Mouse (Mus musculus): ENCODE measurements around the gene Kctd20.

The Kctd20 gene

GRCm38 (mm10) chr17:28951831-28952799 lies at the start of gene Kctd20:
Gene Kctd20 (plus strand): TSS chr17:28951950.
- in situ Hi-C loops (cut with MboI): no loop called here

- in situ Hi-C loops (cut with MboI): no loop called here
Observed at GRCm38 (mm10) chr17:28904546-28905376, 47.0 kb upstream of the Kctd20 start.

- in situ Hi-C loops (cut with MboI): no loop called here
Observed at GRCm38 (mm10) chr17:28905377-28905916, 46.3 kb upstream of the Kctd20 start.

GRCm38 (mm10) chr17:28907959-28908358 lies 43.8 kb upstream of the Kctd20 start:
- in situ Hi-C loops (cut with MboI): no loop called here

GRCm38 (mm10) chr17:28909252-28909941 lies 42.4 kb upstream of the Kctd20 start:
- in situ Hi-C loops (cut with MboI): no loop called here

GRCm38 (mm10) chr17:28910139-28910538 lies 41.6 kb upstream of the Kctd20 start:
- in situ Hi-C loops (cut with MboI): no loop called here

GRCm38 (mm10) chr17:28913200-28913599 lies 38.5 kb upstream of the Kctd20 start:
- in situ Hi-C loops (cut with MboI): no loop called here

GRCm38 (mm10) chr17:28913940-28914339 lies 37.8 kb upstream of the Kctd20 start:
- in situ Hi-C loops (cut with MboI): no loop called here

- in situ Hi-C loops (cut with MboI): no loop called here
Observed at GRCm38 (mm10) chr17:28915060-28915628, 36.6 kb upstream of the Kctd20 start, which contains the start of gene 4930539E08Rik. Gene 4930539E08Rik (minus strand): TSS chr17:28915324.

GRCm38 (mm10) chr17:28916520-28916919 lies 35.2 kb upstream of the Kctd20 start:
- in situ Hi-C loops (cut with MboI): no loop called here

GRCm38 (mm10) chr17:28921086-28921485 lies 30.7 kb upstream of the Kctd20 start:
- in situ Hi-C loops (cut with MboI): no loop called here

GRCm38 (mm10) chr17:28922096-28922495 lies 29.7 kb upstream of the Kctd20 start:
- in situ Hi-C loops (cut with MboI): no loop called here

GRCm38 (mm10) chr17:28924957-28925595 lies 26.7 kb upstream of the Kctd20 start:
- in situ Hi-C loops (cut with MboI): no loop called here

- in situ Hi-C loops (cut with MboI): no loop called here
Observed at GRCm38 (mm10) chr17:28926380-28926779, 25.4 kb upstream of the Kctd20 start.

GRCm38 (mm10) chr17:28926866-28927635 lies 24.7 kb upstream of the Kctd20 start:
- in situ Hi-C loops (cut with MboI): no loop called here

GRCm38 (mm10) chr17:28928004-28928403 lies 23.7 kb upstream of the Kctd20 start:
- in situ Hi-C loops (cut with MboI): no loop called here

- in situ Hi-C loops (cut with MboI): no loop called here
Observed at GRCm38 (mm10) chr17:28929369-28929768, 22.4 kb upstream of the Kctd20 start.

- in situ Hi-C loops (cut with MboI): no loop called here
Observed at GRCm38 (mm10) chr17:28930392-28931074, 21.2 kb upstream of the Kctd20 start.

All from mature B cell (primary cell).